Mouse (Mus musculus) olfactory bulb, adult 2 months (tissue): Measurements from ENCODE around the gene Llgl1.

Experiments
- CTCF ChIP-seq: fragments of 200-500 bp; IDR thresholded peaks from 2 replicates; pipeline ENCODE4 v1.5.1; 2012; ENCODE audit warnings: low read depth, mild to moderate bottlenecking, low read length, moderate library complexity; ENCODE audit not compliant: insufficient read depth
- POLR2A ChIP-seq: fragments of 200-500 bp; IDR thresholded peaks from 2 replicates; pipeline ENCODE4 v1.6.1; 2012; ENCODE audit warnings: mild to moderate bottlenecking, low read depth, low read length, moderate library complexity; ENCODE audit not compliant: insufficient read depth

GRCm38 (mm10) chr11:60755570-60755969 is 56.0 kb downstream of the Llgl1 start:
- no peak for TF ChIP-seq POLR2A
- TF ChIP-seq CTCF, result no peak
